Mouse (Mus musculus) heart, embryonic 10.5 days (tissue): ENCODE measurements around the gene Slc9a6. TPM values are rescaled to one million over a fixed set of nuclear protein-coding genes. Genes with fewer than 3 reads are reported as not detected.

Experiments
- DNase-seq: peaks from one replicate; pipeline ENCODE4 v3.0.0-alpha.2; 2017; ENCODE audit warnings: low spot score
- H3K27ac ChIP-seq: fragments of 300-500 bp; sonication (generic); 2 replicates; pipeline ENCODE4 v1.5.1; 2016; ENCODE audit warnings: mild to moderate bottlenecking
- H3K27me3 ChIP-seq: fragments of 300-500 bp; sonication (generic); 2 replicates; pipeline ENCODE4 v1.6.1; 2016; ENCODE audit warnings: mild to moderate bottlenecking; ENCODE audit not compliant: poor library complexity, insufficient read depth, severe bottlenecking
- H3K36me3 ChIP-seq: fragments of 300-500 bp; sonication (generic); 2 replicates; pipeline ENCODE4 v1.6.1; 2016; ENCODE audit warnings: mild to moderate bottlenecking, moderate library complexity
- H3K4me1 ChIP-seq: fragments of 300-500 bp; sonication (generic); 2 replicates; pipeline ENCODE4 v1.6.1; 2016; ENCODE audit warnings: mild to moderate bottlenecking
- H3K4me3 ChIP-seq: fragments of 300-500 bp; sonication (generic); 2 replicates; pipeline ENCODE4 v1.5.1; 2016; ENCODE audit warnings: mild to moderate bottlenecking, moderate library complexity
- H3K9me3 ChIP-seq: fragments of 300-500 bp; sonication (generic); 2 replicates; pipeline ENCODE4 v1.6.1; 2016; ENCODE audit warnings: mild to moderate bottlenecking, moderate library complexity
- WGBS: fragments of 180-500 bp; shearing (Covaris S2); methylation state at CpG from one replicate; pipeline ENCODE4 v1.1.7; 2016; 5-methylcytosine and 5-hydroxymethylcytosine counted together
- microRNA-seq: library from miRNA; unstranded; fragments of <30 nt; microRNA quantifications from one replicate; pipeline ENCODE4, GENCODE M21; 2017
- polyA plus RNA-seq: library from polyadenylated mRNA; unstranded; fragments of >200 nt; fragmentation: Nextera tagmentation; extraction: Ambion mirVana; gene quantifications from 2 replicates; pipeline ENCODE4 v1.2.1, GENCODE M21; 2016

The Slc9a6 gene
- polyA plus RNA-seq, 1 experiment from 2014 or later: 8.0 TPM

- Histone ChIP-seq H3K27ac (no peak overlapping the region), H3K4me3 (no peak overlapping the region), H3K9me3 (no peaks in the 10 kb centered on the region), H3K27me3 (no peaks in the 10 kb centered on the region), H3K4me1 (no peaks in the 10 kb centered on the region), H3K36me3 (no peaks in the 10 kb centered on the region)
- WGBS: 84% methylated on average over 1 of the region's 1 CpGs
- DNase-seq: no peak
Measured at GRCm38 (mm10) chrX:56712666-56713065, 103.1 kb downstream of the Slc9a6 start.

Small RNAs within 50 kb of the gene (microRNA-seq; reads per million reads assigned to microRNA genes)
- not detected for gene Mir5116

Other genes with a start within 250 kb of the Slc9a6 start
- 4.5 and 6.9 TPM in 2 replicates for gene Smim10l2a, start 235.2 kb upstream of the Slc9a6 start, polyA plus RNA-seq
- 1.5 and 1.7 TPM in 2 replicates for gene Gm2174, start 161.8 kb upstream of the Slc9a6 start, polyA plus RNA-seq
- gene Ints6l, start 154.9 kb upstream of the Slc9a6 start, polyA plus RNA-seq: 19.3 and 23.0 TPM in 2 replicates
- gene Gm10477, start 85.0 kb upstream of the Slc9a6 start, polyA plus RNA-seq: not detected in 2 replicates
- 0.16 TPM in 1 of 2 replicates, not detected in the other for gene Gm648, start 60.2 kb upstream of the Slc9a6 start, polyA plus RNA-seq
- 24.8 and 29.2 TPM in 2 replicates for gene Mmgt1, start 11.7 kb upstream of the Slc9a6 start, polyA plus RNA-seq
- gene Fhl1, start 122.0 kb downstream of the Slc9a6 start, polyA plus RNA-seq: 107 and 130 TPM in 2 replicates
- 1.4 and 1.6 TPM in 2 replicates for gene Map7d3, start 212.6 kb downstream of the Slc9a6 start, polyA plus RNA-seq